Mouse (Mus musculus): ENCODE results near the gene Hectd1. TPM values are rescaled to one million over a fixed set of nuclear protein-coding genes. Genes with fewer than 3 reads are reported as not detected.

Hectd1 gene
- 89.6 TPM for polyA plus RNA-seq (2014; fragmentation: Illumina TruSeq; extraction: RNeasy Lipid Tissue Mini Kit (QIAGEN cat#74804); ENCODE audit: low read depth, low replicate concordance)

DNA sequence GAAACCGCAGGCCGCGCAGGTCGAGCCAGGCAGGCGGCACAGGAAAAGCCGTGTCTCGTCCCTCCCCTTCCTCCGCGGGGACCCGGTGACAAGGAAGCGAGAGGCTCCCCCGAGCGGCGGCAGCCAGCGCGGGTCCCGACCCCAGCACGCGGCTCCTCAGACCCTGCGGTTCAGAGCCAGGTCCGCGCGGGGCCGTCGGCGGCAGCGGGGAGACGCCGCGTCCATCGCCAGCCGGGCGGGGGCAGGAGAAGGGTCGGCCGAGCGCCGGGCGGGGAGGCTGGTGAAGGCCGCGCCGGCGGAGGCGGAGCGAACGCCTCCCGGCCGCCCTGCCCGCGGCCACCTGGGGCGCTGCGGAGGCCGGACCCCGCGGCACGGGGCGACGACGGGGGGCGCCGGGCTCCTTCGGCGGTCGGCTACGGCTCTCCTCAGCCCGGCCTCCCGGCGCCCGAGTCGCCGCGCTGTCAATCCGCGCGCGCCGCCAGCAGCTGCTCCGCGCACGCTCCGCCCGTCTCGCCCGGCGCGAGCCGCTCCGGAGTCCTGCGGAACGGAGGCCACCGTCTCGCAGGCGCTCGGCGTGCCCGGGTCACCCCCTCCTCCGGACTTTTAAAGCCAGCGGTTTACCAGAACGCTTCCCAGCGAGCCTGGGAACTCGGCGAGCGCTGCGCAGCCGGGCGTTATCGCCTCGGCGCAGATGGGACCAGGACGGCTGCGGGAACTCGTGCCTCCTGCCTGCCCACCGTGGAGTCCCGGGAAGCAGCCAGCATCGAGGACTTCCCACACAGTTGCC is at the start of gene Hectd1:
Gene Hectd1, minus strand, starts transcription at position 247 of the 787 bp plus-strand sequence.

Other genes starting within 250 kb of the Hectd1 start
- gene Coch, start 236.2 kb downstream of the Hectd1 start, polyA plus RNA-seq (2014; fragmentation: Illumina TruSeq; extraction: RNeasy Lipid Tissue Mini Kit (QIAGEN cat#74804); ENCODE audit: low read depth, low replicate concordance): 1.1 TPM
- 41.3 TPM for gene Ap4s1, start 138.5 kb downstream of the Hectd1 start, polyA plus RNA-seq (2014; fragmentation: Illumina TruSeq; extraction: RNeasy Lipid Tissue Mini Kit (QIAGEN cat#74804); ENCODE audit: low read depth, low replicate concordance)
- 144 TPM for gene Strn3, start 137.6 kb downstream of the Hectd1 start, polyA plus RNA-seq (2014; fragmentation: Illumina TruSeq; extraction: RNeasy Lipid Tissue Mini Kit (QIAGEN cat#74804); ENCODE audit: low read depth, low replicate concordance)
- 26.2 TPM for gene Heatr5a, start 141.8 kb upstream of the Hectd1 start, polyA plus RNA-seq (2014; fragmentation: Illumina TruSeq; extraction: RNeasy Lipid Tissue Mini Kit (QIAGEN cat#74804); ENCODE audit: low read depth, low replicate concordance)
- gene Dtd2, start 177.0 kb upstream of the Hectd1 start, polyA plus RNA-seq (2014; fragmentation: Illumina TruSeq; extraction: RNeasy Lipid Tissue Mini Kit (QIAGEN cat#74804); ENCODE audit: low read depth, low replicate concordance): 7.3 TPM
- not detected for gene Gpr33, start 198.5 kb upstream of the Hectd1 start, polyA plus RNA-seq (2014; fragmentation: Illumina TruSeq; extraction: RNeasy Lipid Tissue Mini Kit (QIAGEN cat#74804); ENCODE audit: low read depth, low replicate concordance)